Mouse (Mus musculus) embryo, embryonic 10 days (tissue): Measurements from ENCODE around the gene Smim7.
A peak's percentile ranks its signal among the peaks of the same experiment; 100 is the strongest.

Experiments
- DNase-seq: peaks from one replicate; pipeline ENCODE4 v3.0.0-alpha.2; 2015; ENCODE audit warnings: low spot score

Smim7 gene

DNA sequence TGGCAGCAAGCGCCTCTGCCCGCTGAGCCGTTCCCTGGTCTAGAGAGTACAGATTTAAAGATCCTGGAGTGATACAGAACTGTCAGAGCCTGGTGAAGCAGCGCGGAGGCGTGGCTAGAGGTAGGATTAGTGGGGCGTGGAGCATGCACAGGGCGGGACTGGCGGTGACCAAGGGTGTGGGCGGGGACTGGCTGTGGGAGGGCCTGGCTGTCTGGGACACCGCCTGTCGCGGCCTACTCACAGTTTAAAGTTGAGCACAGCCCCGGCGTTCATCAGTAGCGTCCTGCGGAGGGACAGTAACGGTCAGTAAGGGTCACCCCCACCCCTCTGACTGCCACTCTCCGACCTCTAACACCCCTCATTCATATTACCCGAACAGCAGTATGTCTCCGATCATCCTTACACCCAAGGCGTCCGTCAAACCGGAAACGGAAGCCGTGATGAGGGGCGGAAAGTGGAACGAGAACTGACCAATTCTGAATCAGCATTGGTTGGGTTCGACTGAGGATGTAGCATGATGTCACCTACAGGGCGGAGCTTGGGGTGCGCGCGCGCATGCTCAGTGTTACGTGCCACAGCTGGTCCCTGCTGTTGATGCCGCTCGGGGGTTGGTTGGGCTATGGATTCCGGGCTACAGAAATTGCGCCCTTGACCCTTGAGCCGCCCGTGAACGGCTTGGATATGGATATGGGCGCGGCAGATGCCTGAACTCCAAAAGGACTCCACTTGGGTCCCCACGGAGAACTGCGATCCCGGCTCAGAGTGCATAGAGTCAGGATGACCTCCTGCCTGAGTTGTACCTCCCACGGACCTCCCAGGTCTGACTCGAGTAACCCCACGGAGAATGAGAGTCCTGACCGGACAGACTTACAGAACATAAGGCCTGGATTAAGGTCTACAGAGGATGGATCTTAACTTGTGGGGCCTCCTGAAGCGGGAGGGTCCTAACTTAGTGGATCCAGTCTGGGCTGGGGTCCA is at the start of gene Smim7:
Gene Smim7, minus strand, starts transcription at position 456 of the 978 bp plus-strand sequence.
- DNase-seq: peak; percentile 100

DNA sequence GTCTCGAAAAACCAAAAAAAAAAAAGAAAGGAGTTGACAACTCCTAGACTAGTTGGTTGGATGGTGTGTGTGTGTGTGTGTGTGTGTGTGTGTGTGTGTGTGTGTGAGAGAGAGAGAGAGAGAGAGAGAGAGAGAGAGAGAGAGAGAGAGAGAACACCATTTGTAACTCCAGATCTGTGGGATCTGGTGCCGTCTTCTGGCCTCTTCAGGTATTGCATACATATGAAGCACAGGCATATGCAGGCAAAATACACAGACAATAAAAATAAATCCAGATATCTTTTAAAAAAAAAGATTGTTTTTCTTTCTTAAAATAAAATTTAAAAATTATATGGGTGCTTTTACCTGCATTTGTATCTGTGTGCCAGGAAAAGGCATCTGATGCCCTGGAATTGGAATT is 19.3 kb upstream of the Smim7 start:
- no peak for DNase-seq

DNA sequence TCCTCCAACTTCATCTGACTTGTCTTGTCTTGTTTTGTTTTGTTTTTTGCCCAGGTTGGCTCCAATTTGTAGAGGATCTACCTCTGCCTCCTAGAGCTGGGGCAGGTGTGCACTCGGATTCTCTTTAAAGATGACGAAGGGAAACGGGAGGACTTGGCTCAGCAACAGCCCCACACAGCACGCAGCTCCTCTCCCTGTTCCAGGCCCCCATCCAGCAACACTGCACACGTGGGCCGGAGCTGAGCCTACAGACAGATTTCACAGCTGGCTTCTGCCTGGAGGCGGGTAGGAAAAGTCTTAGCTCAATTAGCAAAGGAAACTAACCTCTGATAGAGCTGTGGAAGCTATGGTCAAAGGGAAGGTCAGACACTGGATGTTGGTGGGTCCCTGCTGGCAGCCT is 18.4 kb upstream of the Smim7 start:
- no peak for DNase-seq

DNA sequence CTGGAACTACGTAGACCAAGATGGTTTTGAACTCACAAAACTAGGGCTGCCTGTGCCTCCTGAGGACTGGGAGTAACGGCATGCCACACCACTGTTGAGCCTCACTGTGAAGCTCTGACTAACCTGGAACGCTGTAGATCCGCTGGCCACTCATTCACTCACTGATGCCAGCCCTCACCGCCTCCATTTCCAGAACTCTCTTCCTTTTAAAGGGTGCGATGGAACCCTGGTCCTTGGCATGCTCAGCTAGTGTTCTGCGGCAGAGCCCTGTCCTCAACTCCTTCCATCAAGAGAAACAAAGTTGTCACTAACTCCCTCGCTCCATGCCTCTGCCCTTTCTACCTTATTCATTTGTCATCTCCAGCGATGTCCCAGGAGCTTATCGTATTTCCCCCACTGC is 18.0 kb upstream of the Smim7 start:
- no peak for DNase-seq

DNA sequence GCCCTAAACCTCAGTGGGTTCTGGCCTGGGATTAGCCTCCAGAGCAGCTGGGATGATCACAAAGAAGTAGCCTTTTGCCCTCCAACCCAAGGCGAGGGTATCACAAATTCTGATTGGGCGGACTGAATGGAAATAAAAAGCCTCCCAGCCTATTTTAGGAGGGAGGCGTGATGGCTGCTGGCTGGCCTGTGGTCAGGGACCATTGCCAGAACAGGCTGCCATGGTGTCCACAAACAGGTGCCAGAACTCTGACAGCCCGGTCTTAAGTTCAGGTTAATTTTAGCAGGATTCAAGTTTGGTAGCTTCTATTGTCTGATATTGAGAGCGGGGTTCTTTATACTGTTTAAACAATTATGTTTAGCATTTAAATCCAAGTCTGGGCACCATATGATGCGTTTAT is 16.9 kb upstream of the Smim7 start:
- DNase-seq: no peak

DNA sequence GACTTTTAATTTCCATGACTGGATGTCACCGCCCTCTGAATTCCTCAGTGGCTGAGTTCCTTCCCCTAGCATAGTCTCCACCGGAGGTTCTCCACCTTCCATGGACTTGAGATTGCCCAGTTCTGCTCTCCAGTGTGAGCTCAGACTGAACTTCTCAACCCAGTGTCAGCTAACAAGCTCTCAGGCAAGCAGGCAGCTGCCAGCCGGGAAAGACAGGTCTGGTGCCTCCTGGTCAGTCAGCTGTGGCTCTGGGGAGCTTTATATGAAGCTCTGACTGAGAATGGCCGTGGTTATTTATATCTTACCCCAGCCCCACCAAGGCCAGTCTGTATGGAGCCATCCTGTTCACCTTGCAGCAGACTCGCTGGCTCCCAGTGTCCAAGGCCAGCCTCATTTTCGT is 13.5 kb upstream of the Smim7 start:
- no peak for DNase-seq

DNA sequence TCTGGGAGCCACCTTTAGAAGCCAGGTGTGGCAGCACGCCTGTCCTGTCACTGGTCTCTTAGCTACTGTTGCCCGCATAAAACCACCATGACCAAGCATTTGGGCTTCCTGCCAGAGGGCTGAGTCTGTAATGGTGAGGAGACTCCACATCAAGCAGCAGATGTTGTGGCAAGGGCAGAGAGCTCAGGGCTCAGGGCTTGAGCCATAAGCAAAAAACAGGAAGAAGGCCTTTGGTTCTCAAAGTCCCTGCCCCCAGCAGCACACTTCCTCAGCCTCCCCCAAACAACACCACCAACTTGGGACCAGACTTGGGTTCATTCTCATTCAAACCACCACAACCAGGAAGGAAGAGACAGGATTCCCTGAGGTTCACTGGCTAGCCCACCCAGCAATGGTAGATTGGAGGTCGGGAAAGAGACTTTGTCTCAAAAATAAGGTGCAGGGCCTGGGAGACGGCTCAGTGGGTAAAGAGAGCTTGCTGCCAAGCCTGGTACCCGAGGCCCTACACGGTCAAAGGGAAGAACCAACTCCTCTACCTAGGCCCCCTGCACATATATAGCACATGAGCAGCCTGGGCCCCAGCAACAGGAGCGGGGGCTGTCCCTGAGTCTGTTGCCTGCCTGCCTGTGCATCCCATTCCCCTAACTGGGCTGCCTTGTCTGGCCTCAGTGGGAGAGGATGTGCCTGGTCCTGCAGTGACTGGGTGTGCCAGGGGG is 12.3 kb upstream of the Smim7 start:
- no peak for DNase-seq

DNA sequence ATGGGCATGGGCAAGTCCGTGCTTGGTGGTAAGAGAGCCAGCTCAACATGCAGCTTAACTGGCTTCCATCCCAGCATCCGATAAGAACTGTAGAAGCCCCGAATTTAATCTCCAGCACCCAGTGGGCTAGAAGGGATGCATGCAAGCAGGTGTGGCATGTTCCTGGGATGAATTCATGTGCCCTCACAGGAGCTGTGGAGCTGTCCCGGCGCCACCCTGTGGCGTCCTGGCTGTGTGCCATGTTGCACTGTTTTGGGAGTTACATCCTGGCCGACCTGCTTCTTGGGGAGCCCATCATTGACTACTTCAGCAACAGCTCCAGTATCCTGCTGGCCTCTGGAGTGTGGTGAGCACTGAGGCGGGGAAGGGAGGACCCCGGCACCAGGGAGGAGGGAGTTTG is 8.5 kb upstream of the Smim7 start:
- no peak for DNase-seq

DNA sequence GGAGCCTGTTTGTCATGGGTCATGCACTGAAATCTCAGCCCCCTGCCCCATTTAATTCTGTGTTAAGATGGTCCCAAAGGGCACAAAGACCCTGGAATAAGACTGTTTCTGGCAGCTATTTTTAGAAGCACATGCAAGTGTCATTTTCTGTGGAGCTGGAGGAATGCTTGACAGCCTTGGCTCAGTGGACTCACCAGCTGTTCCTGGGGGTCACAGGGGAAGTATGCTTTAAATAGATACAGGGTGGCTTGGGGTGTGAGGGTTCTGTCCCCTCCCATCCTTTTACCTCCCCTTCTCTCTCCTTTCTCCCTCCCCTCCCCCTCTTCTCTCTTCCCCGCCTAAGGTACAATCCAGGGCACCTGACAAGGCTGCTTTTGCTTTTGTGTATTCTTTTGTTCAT is 7.1 kb upstream of the Smim7 start:
- DNase-seq: no peak

DNA sequence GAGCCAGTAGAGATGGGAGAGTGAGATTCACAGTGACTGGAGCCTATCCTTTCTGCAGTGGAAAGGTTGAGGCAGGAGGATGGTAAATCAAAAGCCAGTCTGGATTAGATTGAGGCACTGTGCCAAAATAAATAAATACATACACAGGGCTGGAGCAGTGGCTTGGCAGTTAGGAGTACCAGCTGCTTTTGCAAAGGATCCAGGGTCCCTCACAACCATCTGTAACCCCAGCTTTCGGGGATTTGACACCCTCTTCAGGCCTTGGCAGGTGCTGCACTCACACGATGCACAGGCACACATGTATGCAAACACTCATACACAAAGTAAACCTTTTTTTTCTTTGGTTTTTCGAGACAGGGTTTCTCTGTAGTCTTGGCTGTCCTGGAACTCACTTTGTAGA is 6.4 kb upstream of the Smim7 start:
- no peak for DNase-seq

DNA sequence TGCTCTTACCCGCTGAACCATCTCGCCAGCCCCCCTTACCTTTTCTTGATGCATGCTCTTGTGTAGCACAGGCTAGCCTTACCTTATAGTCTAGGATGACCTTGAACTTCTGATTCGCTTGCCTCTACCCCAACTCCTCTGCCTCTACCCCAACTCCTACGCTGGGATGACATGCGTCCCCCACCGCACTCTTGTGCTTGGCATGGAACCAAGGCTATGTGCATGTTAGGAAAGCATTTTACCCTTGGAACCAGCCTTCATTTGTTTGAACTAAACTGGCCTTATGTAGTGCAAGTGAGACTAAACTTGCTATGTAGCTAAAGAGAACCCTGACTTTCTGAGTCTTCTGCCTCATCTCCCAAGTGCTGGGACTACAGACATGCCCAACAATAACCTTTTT is 5.0 kb upstream of the Smim7 start:
- DNase-seq: no peak

DNA sequence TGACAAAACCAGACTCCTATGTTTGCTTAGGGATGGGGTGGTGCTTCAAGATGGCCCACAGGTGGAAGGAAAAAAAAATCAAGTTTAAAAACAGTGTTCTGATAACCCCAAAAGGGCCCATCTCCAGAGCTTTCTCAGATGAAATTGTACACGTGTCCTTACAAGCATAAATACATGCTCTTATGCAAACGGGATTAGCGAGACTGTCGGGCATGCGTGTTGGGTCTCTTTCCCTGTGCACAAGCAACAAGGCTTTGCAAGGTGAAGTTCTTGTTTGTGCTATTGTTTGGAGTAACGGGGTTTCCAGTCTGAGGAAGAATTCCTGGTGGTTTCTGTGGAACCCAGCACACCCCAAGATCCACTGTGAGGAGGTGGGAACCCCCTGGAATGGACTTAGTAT is 2.6 kb upstream of the Smim7 start:
- DNase-seq: no peak

DNA sequence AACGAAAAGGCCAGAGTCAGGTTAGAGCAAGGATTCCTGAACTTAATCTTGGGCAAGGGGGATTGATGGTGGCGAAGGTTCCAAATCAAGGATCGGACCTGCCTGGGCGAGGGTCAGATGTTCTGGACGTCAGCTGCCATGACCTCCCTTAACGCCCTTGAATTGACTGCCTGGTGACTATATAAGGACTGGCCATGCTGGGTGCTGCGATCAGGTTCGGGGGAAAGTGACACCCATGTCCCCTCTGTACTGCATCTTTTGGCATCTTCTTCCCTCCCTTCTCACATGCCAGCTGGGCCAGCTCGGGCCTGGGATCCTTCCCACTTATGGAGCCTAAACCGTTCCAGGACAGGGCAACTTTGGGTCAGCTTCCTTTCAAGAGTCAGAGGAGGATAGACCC is 1.6 kb upstream of the Smim7 start:
- no peak for DNase-seq

DNA sequence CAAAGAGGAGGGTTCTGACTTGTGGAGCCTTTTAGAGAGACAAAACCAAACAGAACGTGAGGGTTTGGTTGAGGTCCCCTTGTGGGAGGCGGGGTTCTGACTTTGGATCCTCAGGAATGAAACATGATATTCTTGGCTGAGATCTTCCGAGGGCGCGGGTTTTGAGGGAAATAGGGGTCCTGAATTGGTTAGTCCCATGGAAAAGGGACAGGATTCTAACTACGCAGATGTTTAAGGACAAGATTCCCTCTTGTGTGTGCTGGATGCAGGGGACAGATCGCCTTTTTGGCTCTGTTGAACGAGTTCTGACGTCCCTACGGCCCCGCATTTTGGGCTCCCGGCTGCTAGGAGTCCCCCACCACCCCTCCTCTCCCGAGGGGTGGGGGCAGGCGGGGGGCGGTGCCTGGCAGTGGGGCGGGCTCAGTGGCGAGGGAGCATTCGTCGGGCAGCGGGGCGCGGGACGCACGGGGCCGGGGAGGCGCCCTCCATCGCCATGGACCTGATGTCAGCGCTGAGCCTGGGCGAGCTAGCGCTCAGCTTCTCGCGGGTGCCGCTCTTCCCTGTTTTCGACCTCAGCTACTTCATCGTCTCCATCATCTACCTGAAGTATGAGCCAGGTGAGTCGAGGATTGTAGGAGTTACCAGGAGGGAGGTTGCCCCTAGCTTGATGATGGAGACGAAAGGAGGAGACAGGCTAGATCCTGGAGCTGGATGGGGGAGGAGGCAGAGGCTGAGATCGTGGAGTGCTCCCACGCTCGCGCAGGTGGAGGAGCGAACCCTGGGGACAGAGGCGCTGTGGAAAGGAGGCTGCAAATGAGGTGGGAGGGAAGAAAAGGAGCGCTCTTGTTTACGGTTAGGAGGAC is 954 bp upstream of the Smim7 start, which contains the start of gene Tmem38a:
Gene Tmem38a, plus strand, starts transcription at position 445 of the 863 bp plus-strand sequence.
- peak; percentile 76 for DNase-seq

DNA sequence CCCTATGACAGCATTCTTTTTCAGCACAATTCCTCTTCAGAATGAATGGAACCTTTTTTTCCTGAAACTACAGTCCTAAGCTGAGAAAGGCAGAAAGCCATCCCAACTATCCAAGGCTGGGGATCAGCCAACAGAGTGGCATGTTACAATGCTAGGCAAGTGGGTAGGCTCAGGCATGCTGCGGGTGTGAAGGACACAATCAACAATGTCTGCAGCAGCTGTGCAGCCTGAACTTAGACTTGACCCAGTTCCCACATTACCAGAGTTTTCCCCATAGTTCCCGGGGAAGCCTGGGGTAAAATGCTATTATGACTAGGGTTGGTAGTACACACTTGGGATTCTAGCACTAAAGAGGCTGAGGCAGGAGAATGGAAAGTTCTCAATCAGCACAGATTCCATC is 4.9 kb downstream of the Smim7 start:
- DNase-seq: no peak

DNA sequence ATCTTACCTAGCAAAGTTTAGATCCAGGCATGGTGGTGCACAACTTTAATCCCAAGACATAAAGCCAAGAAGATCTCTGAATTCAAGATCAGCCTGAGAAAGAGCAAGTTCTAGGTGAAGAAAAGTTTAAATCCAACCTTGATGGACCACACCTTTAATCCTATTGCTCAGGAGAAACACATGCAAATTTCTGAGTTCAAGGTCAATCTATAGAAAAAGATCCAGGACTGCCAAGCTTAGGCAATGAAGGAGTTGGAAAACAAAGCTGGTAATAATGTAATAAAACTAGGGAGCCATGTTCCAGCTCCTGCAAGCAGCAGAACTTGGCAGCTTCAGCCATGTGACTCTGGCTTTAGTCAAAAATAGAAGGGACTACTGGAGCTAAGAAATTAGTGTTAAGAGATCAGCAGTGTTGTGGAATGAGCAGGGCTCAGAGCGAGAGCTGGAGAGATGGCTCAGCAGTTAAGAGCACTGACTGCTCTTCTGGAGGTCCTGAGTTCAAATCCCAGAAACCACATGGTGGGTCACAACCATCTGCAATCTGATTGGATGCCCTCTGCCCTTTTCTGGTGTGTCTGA is 9.7 kb downstream of the Smim7 start:
- DNase-seq: no peak

DNA sequence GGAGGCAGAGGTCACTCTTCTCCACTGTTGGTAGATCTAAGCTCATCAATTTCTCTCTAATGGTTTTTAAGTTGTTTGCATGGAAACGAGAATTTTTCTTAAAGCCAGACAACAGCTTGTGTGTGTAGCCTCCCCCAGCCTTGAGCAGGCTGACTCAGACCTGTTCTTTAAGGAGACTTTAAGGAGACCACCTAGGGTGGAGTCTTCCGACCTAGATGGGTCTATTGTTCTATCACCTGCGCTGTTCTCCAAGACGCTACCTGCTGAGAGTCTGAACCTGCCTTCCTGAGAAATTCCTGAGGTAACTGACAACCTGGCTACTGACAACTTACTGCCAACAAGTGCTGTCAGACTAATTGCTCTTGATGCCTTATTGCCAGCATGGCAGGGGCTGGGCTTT is 15.1 kb downstream of the Smim7 start:
- no peak for DNase-seq

DNA sequence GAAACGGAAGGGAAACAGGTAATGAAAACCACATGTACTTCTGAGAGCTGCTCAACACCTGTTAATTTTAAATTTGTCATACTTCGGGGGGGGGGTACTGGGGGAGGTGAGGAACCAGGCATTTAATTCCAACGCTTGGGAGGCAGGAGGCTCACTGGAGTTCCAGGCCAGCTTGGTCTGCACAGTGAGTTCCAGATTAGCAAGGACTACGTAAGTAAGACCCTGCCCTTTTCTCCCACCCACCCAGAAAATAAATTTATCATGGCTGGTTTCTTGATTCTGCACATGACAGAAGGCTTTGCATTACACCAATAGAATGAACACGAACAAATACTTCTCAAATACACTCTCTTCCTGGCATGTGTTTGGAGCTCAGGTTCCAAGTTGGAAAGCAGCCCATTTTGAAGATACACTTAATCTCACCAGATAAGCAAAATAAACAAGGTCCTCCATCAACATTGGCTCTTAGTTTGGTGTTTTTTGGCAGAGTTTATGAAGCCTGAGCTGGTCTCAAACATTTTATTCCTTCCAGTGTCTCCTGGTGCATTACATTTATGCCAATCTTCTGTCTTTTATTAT is 21.5 kb downstream of the Smim7 start:
- DNase-seq: no peak

DNA sequence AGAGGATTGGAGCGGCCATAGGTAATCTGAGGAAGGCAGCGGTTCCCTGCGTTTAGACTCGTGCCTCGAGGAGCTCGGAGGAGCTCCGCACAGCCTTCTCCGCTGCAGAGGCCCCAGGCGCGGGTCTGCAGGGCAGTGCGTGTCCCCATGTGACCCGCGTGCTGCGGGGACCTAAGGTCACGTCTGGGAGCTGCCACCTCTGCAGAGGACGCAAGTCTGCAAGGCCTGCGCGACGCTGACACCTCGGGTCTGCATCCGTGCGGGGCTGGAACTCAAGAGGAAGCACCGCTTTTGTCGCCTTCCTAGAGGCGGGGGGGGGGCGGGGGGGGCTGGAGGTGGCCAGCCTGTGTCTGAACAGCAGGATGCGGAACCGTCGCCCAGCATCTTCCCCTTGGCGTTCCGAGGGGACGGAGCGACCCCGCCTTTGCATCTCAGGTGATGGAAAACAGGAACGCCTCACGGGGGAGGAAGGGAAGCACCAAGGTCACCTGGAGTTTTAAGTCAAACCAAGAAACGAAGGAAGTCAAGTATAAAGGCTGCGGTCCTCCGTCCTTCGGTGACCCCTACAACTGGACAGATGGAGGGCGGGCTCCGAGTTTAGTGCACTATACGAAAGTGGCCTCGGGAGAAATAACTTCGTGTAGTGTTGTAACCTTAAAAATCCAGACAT is 22.1 kb downstream of the Smim7 start:
- DNase-seq: peak; percentile 21

DNA sequence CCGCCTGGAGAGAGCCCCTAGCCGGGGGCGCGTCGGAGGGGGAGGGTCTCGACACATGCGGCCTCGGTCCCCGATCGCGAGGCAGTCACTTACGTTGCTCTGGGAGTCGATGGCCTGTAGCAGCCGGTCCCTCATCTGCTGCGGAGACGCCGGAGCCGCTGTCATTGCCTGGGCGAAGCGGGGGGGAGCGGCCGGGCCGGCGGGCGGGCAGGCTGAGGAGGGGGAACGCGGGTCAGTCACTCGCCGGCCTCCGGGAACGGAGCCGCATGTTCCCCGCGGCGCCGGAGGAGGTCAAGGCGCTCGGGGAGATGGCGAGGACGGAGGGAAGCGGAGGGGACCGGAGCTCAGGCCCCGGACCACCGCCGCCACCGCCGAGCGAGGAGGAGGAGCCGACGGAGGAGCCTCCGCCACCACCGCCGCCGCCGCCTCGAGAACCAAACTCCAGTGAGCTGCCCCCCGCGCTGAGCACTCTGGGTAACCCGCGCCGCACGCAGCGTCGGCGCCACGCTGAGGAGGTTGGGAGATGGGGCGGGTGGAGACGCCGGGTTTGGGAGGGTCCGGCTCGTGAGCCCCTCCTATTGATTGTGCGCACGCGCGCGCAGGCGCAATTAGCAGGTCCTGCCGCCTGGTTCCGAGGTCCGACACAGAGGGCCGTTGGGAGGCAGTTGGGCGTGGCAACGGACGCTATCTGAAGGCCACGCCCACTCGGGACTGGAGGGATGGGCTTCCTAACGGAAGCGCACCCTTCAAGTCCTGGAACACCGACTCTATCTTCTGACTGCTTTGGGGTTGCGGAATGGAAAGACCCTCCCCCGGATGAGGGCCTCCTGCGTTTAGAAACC is 22.9 kb downstream of the Smim7 start, which contains the start of gene Med26:
Gene Med26, minus strand, starts transcription at position 469 of the 842 bp plus-strand sequence.
- DNase-seq: peak; percentile 100
